Mouse (Mus musculus): Measurements from ENCODE around the gene Nr1h4. TPM values are rescaled to one million over a fixed set of nuclear protein-coding genes. Genes with fewer than 3 reads are reported as not detected.

Gene Nr1h4
- polyA plus RNA-seq, 1 experiment from 2014 or later = 10.5 TPM

- Histone ChIP-seq H3K36me3 (ENCODE audit: control insufficient read depth, insufficient read depth, low read length) (no peaks in the 10 kb centered on the region), H3K9me3 (ENCODE audit: control insufficient read depth, low read length) (no peaks in the 10 kb centered on the region), H3K4me2 (replicated peaks; ENCODE audit: low read depth) (no peak overlapping the region), H3K4me3 (ENCODE audit: low read depth, low read length) (no peak overlapping the region), H3K9ac (ENCODE audit: low read length) (no peak overlapping the region), H3K27me3 (ENCODE audit: control insufficient read depth, insufficient read depth, low read length) (no peaks in the 10 kb centered on the region), H3K4me1 (replicated peaks; ENCODE audit: control insufficient read depth, insufficient read depth) (no peaks in the 10 kb centered on the region), H3K27ac (replicated peaks) (no peak overlapping the region)
- TF ChIP-seq CTCF (IDR thresholded peaks at IDR 0.05; ENCODE audit: low read depth) (no peak), EP300 (optimal IDR thresholded peaks at IDR 0.05) (no peak)
- 48% methylated on average over 4 of the region's 4 CpGs for WGBS
- DNase-seq (ENCODE audit: low spot score) (no peak), ATAC-seq (ENCODE audit: low FRiP score, low TSS enrichment) (no peak)
Measured at GRCm38 (mm10) chr10:89551657-89552056, 18.3 kb upstream of the Nr1h4 start.

- Histone ChIP-seq H3K9ac (ENCODE audit: low read length) (no peak overlapping the region), H3K36me3 (ENCODE audit: control insufficient read depth, insufficient read depth, low read length) (no peaks in the 10 kb centered on the region), H3K4me2 (replicated peaks; ENCODE audit: low read depth) (no peak overlapping the region), H3K27me3 (ENCODE audit: control insufficient read depth, insufficient read depth, low read length) (no peaks in the 10 kb centered on the region), H3K9me3 (ENCODE audit: control insufficient read depth, low read length) (no peaks in the 10 kb centered on the region), H3K4me3 (ENCODE audit: low read depth, low read length) (no peak overlapping the region), H3K27ac (replicated peaks) (no peak overlapping the region), H3K4me1 (replicated peaks; ENCODE audit: control insufficient read depth, insufficient read depth) (no peaks in the 10 kb centered on the region)
- no peak for ATAC-seq (ENCODE audit: low FRiP score, low TSS enrichment)
- TF ChIP-seq CTCF (IDR thresholded peaks at IDR 0.05; ENCODE audit: low read depth) (no peak), EP300 (optimal IDR thresholded peaks at IDR 0.05) (no peak)
- 15% methylated on average over 6 of the region's 6 CpGs for WGBS
- peak; percentile 21 for DNase-seq (ENCODE audit: low spot score)
Measured at GRCm38 (mm10) chr10:89548028-89548427, 14.6 kb upstream of the Nr1h4 start.

DNA sequence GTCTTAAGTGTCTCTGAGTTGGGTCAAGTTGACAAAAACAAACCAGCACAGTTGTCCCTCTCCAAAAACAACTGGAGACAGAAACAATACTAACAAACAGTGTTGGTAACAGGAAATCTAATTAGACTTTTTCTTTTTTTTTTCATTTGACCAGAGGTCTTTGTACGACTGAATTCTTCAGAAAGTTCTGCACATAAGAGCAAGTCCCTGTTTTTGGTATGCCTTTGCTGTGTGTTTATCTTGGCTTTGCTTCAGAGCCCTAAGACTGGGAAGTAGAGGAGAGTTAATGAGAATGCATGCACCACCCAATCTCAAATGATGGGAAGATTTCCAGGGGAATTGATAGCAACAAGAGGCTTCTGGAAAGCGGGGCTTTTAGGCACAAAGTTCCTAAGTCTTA, 13.6 kb upstream of the Nr1h4 start:
- no peak for TF ChIP-seq EP300 (optimal IDR thresholded peaks at IDR 0.05)
- TF ChIP-seq CTCF (IDR thresholded peaks at IDR 0.05; ENCODE audit: low read depth) = no peak
- no peaks in the 10 kb centered on the region for H3K4me1 ChIP-seq (replicated peaks; ENCODE audit: control insufficient read depth, insufficient read depth)
- no peak for ATAC-seq (ENCODE audit: low FRiP score, low TSS enrichment)
- H3K36me3 ChIP-seq (ENCODE audit: control insufficient read depth, insufficient read depth, low read length) = no peaks in the 10 kb centered on the region
- no peak overlapping the region for H3K4me3 ChIP-seq (ENCODE audit: low read depth, low read length)
- H3K27me3 ChIP-seq (ENCODE audit: control insufficient read depth, insufficient read depth, low read length) = no peaks in the 10 kb centered on the region
- H3K9ac ChIP-seq (ENCODE audit: low read length) = no peak overlapping the region
- H3K9me3 ChIP-seq (ENCODE audit: control insufficient read depth, low read length) = no peaks in the 10 kb centered on the region
- no peak overlapping the region for H3K4me2 ChIP-seq (replicated peaks; ENCODE audit: low read depth)
- WGBS = 40% methylated on average over 2 of the region's 2 CpGs
- DNase-seq (ENCODE audit: low spot score) = no peak
- H3K27ac ChIP-seq (replicated peaks) = no peak overlapping the region

- Histone ChIP-seq H3K4me2 (replicated peaks; ENCODE audit: low read depth) (no peak overlapping the region), H3K4me1 (replicated peaks; ENCODE audit: control insufficient read depth, insufficient read depth) (no peaks in the 10 kb centered on the region), H3K4me3 (ENCODE audit: low read depth, low read length) (no peak overlapping the region), H3K9ac (ENCODE audit: low read length) (no peak overlapping the region), H3K9me3 (ENCODE audit: control insufficient read depth, low read length) (no peaks in the 10 kb centered on the region), H3K36me3 (ENCODE audit: control insufficient read depth, insufficient read depth, low read length) (no peaks in the 10 kb centered on the region), H3K27me3 (ENCODE audit: control insufficient read depth, insufficient read depth, low read length) (no peaks in the 10 kb centered on the region), H3K27ac (replicated peaks) (no peak overlapping the region)
- 69% methylated on average over 6 of the region's 6 CpGs for WGBS
- TF ChIP-seq EP300 (optimal IDR thresholded peaks at IDR 0.05) = no peak
- no peak for TF ChIP-seq CTCF (IDR thresholded peaks at IDR 0.05; ENCODE audit: low read depth)
- DNase-seq (ENCODE audit: low spot score) = peak; percentile 22
- peak; percentile 68; the same call in 1 of the 2 replicates for ATAC-seq (ENCODE audit: low FRiP score, low TSS enrichment)
Measured at GRCm38 (mm10) chr10:89543867-89544266, 10.5 kb upstream of the Nr1h4 start.

- H3K9me3 ChIP-seq (ENCODE audit: control insufficient read depth, low read length) = no peaks in the 10 kb centered on the region
- no peaks in the 10 kb centered on the region for H3K27me3 ChIP-seq (ENCODE audit: control insufficient read depth, insufficient read depth, low read length)
- WGBS = 73% methylated on average over 3 of the region's 3 CpGs
- no peak overlapping the region for H3K4me3 ChIP-seq (ENCODE audit: low read depth, low read length)
- H3K9ac ChIP-seq (ENCODE audit: low read length) = no peak overlapping the region
- no peak overlapping the region for H3K4me2 ChIP-seq (replicated peaks; ENCODE audit: low read depth)
- H3K4me1 ChIP-seq (replicated peaks; ENCODE audit: control insufficient read depth, insufficient read depth) = no peaks in the 10 kb centered on the region
- ATAC-seq (ENCODE audit: low FRiP score, low TSS enrichment) = no peak
- TF ChIP-seq EP300 (optimal IDR thresholded peaks at IDR 0.05) (no peak), CTCF (IDR thresholded peaks at IDR 0.05; ENCODE audit: low read depth) (no peak)
- H3K27ac ChIP-seq (replicated peaks) = no peak overlapping the region
- no peak for DNase-seq (ENCODE audit: low spot score)
- no peaks in the 10 kb centered on the region for H3K36me3 ChIP-seq (ENCODE audit: control insufficient read depth, insufficient read depth, low read length)
Measured at GRCm38 (mm10) chr10:89542321-89542720, 8.9 kb upstream of the Nr1h4 start.

DNA sequence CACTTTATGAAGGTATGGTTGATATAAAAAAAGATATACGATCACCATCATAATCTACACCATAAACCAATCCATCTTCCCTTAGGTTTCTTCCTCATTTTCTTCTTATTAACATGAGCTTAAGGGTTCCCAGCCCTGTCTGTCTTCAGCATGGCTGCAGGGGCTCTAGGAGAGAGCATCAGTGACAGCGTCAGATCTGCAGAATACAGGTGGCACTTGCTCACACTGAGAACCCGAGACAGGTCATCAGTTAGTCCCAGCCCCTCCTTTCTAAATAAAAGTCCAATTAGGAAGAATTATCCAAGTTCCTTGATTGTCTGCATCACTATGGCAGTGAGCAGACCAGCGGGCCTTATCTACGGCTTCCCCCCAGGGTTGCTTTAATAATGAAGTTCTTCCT, 934 bp downstream of the Nr1h4 start:
- H3K27ac ChIP-seq (replicated peaks) = no peak overlapping the region
- 81% methylated on average over 5 of the region's 5 CpGs for WGBS
- H3K9ac ChIP-seq (ENCODE audit: low read length) = no peak overlapping the region
- no peak for ATAC-seq (ENCODE audit: low FRiP score, low TSS enrichment)
- H3K9me3 ChIP-seq (ENCODE audit: control insufficient read depth, low read length) = no peaks in the 10 kb centered on the region
- H3K4me3 ChIP-seq (ENCODE audit: low read depth, low read length) = no peak overlapping the region
- H3K36me3 ChIP-seq (ENCODE audit: control insufficient read depth, insufficient read depth, low read length) = no peaks in the 10 kb centered on the region
- TF ChIP-seq CTCF (IDR thresholded peaks at IDR 0.05; ENCODE audit: low read depth) = no peak
- TF ChIP-seq EP300 (optimal IDR thresholded peaks at IDR 0.05) = no peak
- no peak for DNase-seq (ENCODE audit: low spot score)
- H3K27me3 ChIP-seq (ENCODE audit: control insufficient read depth, insufficient read depth, low read length) = no peaks in the 10 kb centered on the region
- H3K4me1 ChIP-seq (replicated peaks; ENCODE audit: control insufficient read depth, insufficient read depth) = no peaks in the 10 kb centered on the region
- no peak overlapping the region for H3K4me2 ChIP-seq (replicated peaks; ENCODE audit: low read depth)

Data from stomach, postnatal 0 days (tissue).